Mouse (Mus musculus): ENCODE measurements around the gene Ubxn2a. TPM values are rescaled to one million over a fixed set of nuclear protein-coding genes. Genes with fewer than 3 reads are reported as not detected.

Gene Ubxn2a
- polyA plus RNA-seq, 1 experiment from 2014 or later = 22.0 TPM

- ATAC-seq (ENCODE audit: insufficient number of reproducible peaks, insufficient read depth, low FRiP score, low TSS enrichment, low read depth) = no peak
- Histone ChIP-seq H3K9me3 (no peaks in the 10 kb centered on the region), H3K4me3 (no peak overlapping the region), H3K36me3 (peaks cover 44% of the 10 kb centered on the region), H3K27me3 (no peaks in the 10 kb centered on the region), H3K4me2 (no peak overlapping the region), H3K9ac (no peak overlapping the region), H3K4me1 (no peaks in the 10 kb centered on the region), H3K27ac (no peak overlapping the region)
- WGBS = 96% methylated on average over 2 of the region's 2 CpGs
These were observed 50.7 kb downstream of the Ubxn2a start for GRCm38 (mm10) chr12:4856834-4857233.

- no peak for ATAC-seq (ENCODE audit: insufficient number of reproducible peaks, insufficient read depth, low FRiP score, low TSS enrichment, low read depth)
- 97% methylated on average over 5 of the region's 5 CpGs for WGBS
- Histone ChIP-seq H3K36me3 (peaks cover 50% of the 10 kb centered on the region), H3K27ac (no peak overlapping the region), H3K4me1 (no peaks in the 10 kb centered on the region), H3K4me2 (no peak overlapping the region), H3K9me3 (no peaks in the 10 kb centered on the region), H3K4me3 (no peak overlapping the region), H3K9ac (no peak overlapping the region), H3K27me3 (no peaks in the 10 kb centered on the region)
These were observed 51.3 kb downstream of the Ubxn2a start for GRCm38 (mm10) chr12:4856160-4856559.

GRCm38 (mm10) chr12:4843741-4844140 is 63.8 kb downstream of the Ubxn2a start:
- peak overlapping the region; percentile 65 for H3K4me2 ChIP-seq
- WGBS = under 1% methylated on average over 12 of the region's 12 CpGs
- peaks cover 6% of the 10 kb centered on the region for H3K27me3 ChIP-seq
- peak overlapping the region; percentile 75 for H3K9ac ChIP-seq
- no peak for ATAC-seq (ENCODE audit: insufficient number of reproducible peaks, insufficient read depth, low FRiP score, low TSS enrichment, low read depth)
- H3K27ac ChIP-seq = peak overlapping the region; percentile 57; the same call in 1 of the 2 replicates
- peak overlapping the region; percentile 69 for H3K4me3 ChIP-seq
- H3K4me1 ChIP-seq = peaks cover 24% of the 10 kb centered on the region
- H3K9me3 ChIP-seq = no peaks in the 10 kb centered on the region
- no peaks in the 10 kb centered on the region for H3K36me3 ChIP-seq

GRCm38 (mm10) chr12:4842890-4843597 is 64.5 kb downstream of the Ubxn2a start, which contains the start of gene Wdcp:
Gene Wdcp, plus strand, starts transcription at chr12:4843303.
- Histone ChIP-seq H3K4me3 (peak within 1 kb of the TSS; percentile 78), H3K4me1 (peaks cover 24% of the 10 kb centered on the region), H3K9me3 (no peaks in the 10 kb centered on the region), H3K9ac (peak within 1 kb of the TSS; percentile 75), H3K4me2 (peak within 1 kb of the TSS; percentile 91), H3K27ac (peak within 1 kb of the TSS; percentile 57; the same call in 1 of the 2 replicates), H3K27me3 (peaks cover 6% of the 10 kb centered on the region), H3K36me3 (no peaks in the 10 kb centered on the region)
- WGBS = under 1% methylated on average over 30 of the region's 30 CpGs
- peak; percentile 90 for ATAC-seq (ENCODE audit: insufficient number of reproducible peaks, insufficient read depth, low FRiP score, low TSS enrichment, low read depth)

GRCm38 (mm10) chr12:4842456-4842855 is 65.0 kb downstream of the Ubxn2a start:
- Histone ChIP-seq H3K27me3 (peaks cover 6% of the 10 kb centered on the region), H3K4me2 (no peak overlapping the region), H3K36me3 (no peaks in the 10 kb centered on the region), H3K9ac (no peak overlapping the region), H3K4me1 (peaks cover 24% of the 10 kb centered on the region), H3K4me3 (0 out of 2 replicates have a peak overlapping the region, but pooled peaks have one; percentile 78), H3K27ac (no peak overlapping the region), H3K9me3 (no peaks in the 10 kb centered on the region)
- WGBS = 83% methylated on average over 8 of the region's 8 CpGs
- no peak for ATAC-seq (ENCODE audit: insufficient number of reproducible peaks, insufficient read depth, low FRiP score, low TSS enrichment, low read depth)

- Histone ChIP-seq H3K36me3 (no peaks in the 10 kb centered on the region), H3K9me3 (no peaks in the 10 kb centered on the region), H3K4me2 (peak within 1 kb of the TSS; percentile 91), H3K27me3 (peaks cover 6% of the 10 kb centered on the region), H3K27ac (peak within 1 kb of the TSS; percentile 28; the same call in 1 of the 2 replicates), H3K4me3 (peak within 1 kb of the TSS; percentile 78), H3K9ac (peak within 1 kb of the TSS; percentile 76), H3K4me1 (peaks cover 24% of the 10 kb centered on the region)
- WGBS = under 1% methylated on average over 36 of the region's 37 CpGs
- ATAC-seq (ENCODE audit: insufficient number of reproducible peaks, insufficient read depth, low FRiP score, low TSS enrichment, low read depth) = 0 out of 2 replicates have a peak, but pooled peaks have one; percentile 57
These were observed 66.1 kb downstream of the Ubxn2a start, which contains the start of gene Fkbp1b for GRCm38 (mm10) chr12:4841392-4841887. Gene Fkbp1b, minus strand, starts transcription at chr12:4841591.

GRCm38 (mm10) chr12:4840741-4841140 is 66.8 kb downstream of the Ubxn2a start:
- Histone ChIP-seq H3K27me3 (peaks cover 6% of the 10 kb centered on the region), H3K36me3 (no peaks in the 10 kb centered on the region), H3K4me1 (peaks cover 24% of the 10 kb centered on the region), H3K4me2 (peak overlapping the region; percentile 91), H3K27ac (no peak overlapping the region), H3K9ac (peak overlapping the region; percentile 76), H3K9me3 (no peaks in the 10 kb centered on the region), H3K4me3 (peak overlapping the region; percentile 78)
- 1% methylated on average over 11 of the region's 11 CpGs for WGBS
- no peak for ATAC-seq (ENCODE audit: insufficient number of reproducible peaks, insufficient read depth, low FRiP score, low TSS enrichment, low read depth)

- H3K36me3 ChIP-seq = no peaks in the 10 kb centered on the region
- peak overlapping the region; percentile 91 for H3K4me2 ChIP-seq
- no peak for ATAC-seq (ENCODE audit: insufficient number of reproducible peaks, insufficient read depth, low FRiP score, low TSS enrichment, low read depth)
- peaks cover 6% of the 10 kb centered on the region for H3K27me3 ChIP-seq
- 0 out of 2 replicates have a peak overlapping the region, but pooled peaks have one; percentile 21 for H3K9ac ChIP-seq
- H3K27ac ChIP-seq = no peak overlapping the region
- peaks cover 24% of the 10 kb centered on the region for H3K4me1 ChIP-seq
- WGBS = 57% methylated on average over 6 of the region's 6 CpGs
- H3K9me3 ChIP-seq = no peaks in the 10 kb centered on the region
- no peak overlapping the region for H3K4me3 ChIP-seq
These were observed 67.5 kb downstream of the Ubxn2a start for GRCm38 (mm10) chr12:4840010-4840409.

- peaks cover 12% of the 10 kb centered on the region for H3K4me1 ChIP-seq
- 30% methylated on average over 4 of the region's 4 CpGs for WGBS
- no peak for ATAC-seq (ENCODE audit: insufficient number of reproducible peaks, insufficient read depth, low FRiP score, low TSS enrichment, low read depth)
These were observed 70.5 kb downstream of the Ubxn2a start for GRCm38 (mm10) chr12:4836959-4837358.

More at GRCm38 (mm10) chr12:4836959-4837358, 70.5 kb downstream of the Ubxn2a start:
- no peak overlapping the region for H3K9ac ChIP-seq
- H3K4me2 ChIP-seq = no peak overlapping the region
- peaks cover 6% of the 10 kb centered on the region for H3K27me3 ChIP-seq
- H3K4me3 ChIP-seq = no peak overlapping the region
- H3K9me3 ChIP-seq = no peaks in the 10 kb centered on the region
- H3K27ac ChIP-seq = no peak overlapping the region
- peaks cover 3% of the 10 kb centered on the region for H3K36me3 ChIP-seq

Other genes starting within 250 kb of the Ubxn2a start
- 0.70 and 0.98 TPM in 2 replicates for gene Fam228a, start 169.3 kb downstream of the Ubxn2a start, polyA plus RNA-seq (2015; fragmentation: Nextera tagmentation; extraction: Ambion mirVana)
- gene Pfn4, start 138.7 kb downstream of the Ubxn2a start, polyA plus RNA-seq (2015; fragmentation: Nextera tagmentation; extraction: Ambion mirVana) = 5.3 and 6.1 TPM in 2 replicates
- 4.4 and 6.0 TPM in 2 replicates for gene Fam228b, start 138.4 kb downstream of the Ubxn2a start, polyA plus RNA-seq (2015; fragmentation: Nextera tagmentation; extraction: Ambion mirVana)
- 263 and 290 TPM in 2 replicates for gene Sf3b6, start 90.2 kb downstream of the Ubxn2a start, polyA plus RNA-seq (2015; fragmentation: Nextera tagmentation; extraction: Ambion mirVana)
- 12.6 and 14.0 TPM in 2 replicates for gene Fkbp1b, start 66.1 kb downstream of the Ubxn2a start, polyA plus RNA-seq (2015; fragmentation: Nextera tagmentation; extraction: Ambion mirVana)
- 20.2 and 21.5 TPM in 2 replicates for gene Wdcp, start 64.4 kb downstream of the Ubxn2a start, polyA plus RNA-seq (2015; fragmentation: Nextera tagmentation; extraction: Ambion mirVana)
- gene Mfsd2b, start 33.3 kb downstream of the Ubxn2a start, polyA plus RNA-seq (2015; fragmentation: Nextera tagmentation; extraction: Ambion mirVana) = 1.8 and 2.7 TPM in 2 replicates
- 14.9 and 16.6 TPM in 2 replicates for gene Atad2b, start 9.6 kb upstream of the Ubxn2a start, polyA plus RNA-seq (2015; fragmentation: Nextera tagmentation; extraction: Ambion mirVana)

Data from embryonic facial prominence, embryonic 13.5 days (tissue).